Mouse (Mus musculus): ENCODE results near the gene Phc1. TPM values are rescaled to one million over a fixed set of nuclear protein-coding genes. Genes with fewer than 3 reads are reported as not detected.

The Phc1 gene
- total and polyA plus RNA-seq, 3 experiments, result 15.4 to 86.6 (median 78.0) TPM

DNA sequence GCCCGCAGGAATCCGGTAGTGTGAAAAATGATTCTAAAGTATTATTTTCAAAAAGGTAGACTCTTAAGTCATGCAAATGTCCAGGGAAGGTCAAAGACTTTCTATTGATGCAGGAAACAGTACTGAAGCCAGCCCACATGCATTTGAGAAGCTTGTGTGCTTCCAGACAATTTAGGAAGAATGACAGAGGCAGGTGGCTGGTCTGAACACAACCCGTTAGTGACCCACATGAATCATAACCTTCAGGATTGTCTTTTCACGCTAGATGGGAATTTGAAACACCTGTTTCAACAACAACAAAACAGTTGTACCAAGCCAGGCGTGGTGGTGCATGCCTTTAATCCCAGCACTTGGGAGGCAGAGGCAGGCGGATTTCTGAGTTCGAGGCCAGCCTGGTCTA lies 6.0 kb upstream of the Phc1 start:
- H3K9me3 ChIP-seq (replicated peaks), result no peaks in the 10 kb centered on the region
- peaks cover 37% of the 10 kb centered on the region for H3K4me1 ChIP-seq (ENCODE audit: insufficient read depth, low read depth, low read length)
- H3K27me3 ChIP-seq (ENCODE audit: insufficient read depth, low read length), result no peaks in the 10 kb centered on the region; the same call in 1 of the 2 replicates
- DNase-seq (ENCODE audit: low spot score) (no peak), ATAC-seq (ENCODE audit: extremely low read depth, insufficient number of reproducible peaks, low FRiP score, poor library complexity, severe bottlenecking) (no peak)
- no peak for TF ChIP-seq POLR2AphosphoS5 (IDR thresholded peaks at IDR 0.05; ENCODE audit: insufficient replicate concordance, low read depth, low read length)
- TF ChIP-seq GATA1 (IDR thresholded peaks at IDR 0.05; ENCODE audit: borderline replicate concordance, low read length), result no peak
- no peaks in the 10 kb centered on the region for H3K36me3 ChIP-seq (replicated peaks)
- H3K4me3 ChIP-seq (ENCODE audit: low read depth, low read length), result no peak overlapping the region

- Histone ChIP-seq H3K4me3 (ENCODE audit: low read depth, low read length) (no peak overlapping the region), H3K27me3 (ENCODE audit: insufficient read depth, low read length) (no peaks in the 10 kb centered on the region; the same call in 1 of the 2 replicates), H3K4me1 (ENCODE audit: insufficient read depth, low read depth, low read length) (peaks cover 42% of the 10 kb centered on the region), H3K9me3 (replicated peaks) (no peaks in the 10 kb centered on the region), H3K36me3 (replicated peaks) (no peaks in the 10 kb centered on the region)
- TF ChIP-seq TAL1 (conservative IDR thresholded peaks at IDR 0.05; ENCODE audit: low read depth, low read length) (no peak), GATA1 (IDR thresholded peaks at IDR 0.05; ENCODE audit: borderline replicate concordance, low read length) (no peak), POLR2AphosphoS5 (IDR thresholded peaks at IDR 0.05; ENCODE audit: insufficient replicate concordance, low read depth, low read length) (no peak), GATA2 (IDR thresholded peaks at IDR 0.05; ENCODE audit: borderline replicate concordance, low read depth, low read length) (no peak), CTCF (IDR thresholded peaks at IDR 0.05; ENCODE audit: low read depth, low read length) (no peak)
- ATAC-seq (ENCODE audit: extremely low read depth, insufficient number of reproducible peaks, low FRiP score, poor library complexity, severe bottlenecking) (no peak), DNase-seq (ENCODE audit: low spot score) (no peak)
These were observed 5.4 kb upstream of the Phc1 start for GRCm38 (mm10) chr6:122345731-122346130.

DNA sequence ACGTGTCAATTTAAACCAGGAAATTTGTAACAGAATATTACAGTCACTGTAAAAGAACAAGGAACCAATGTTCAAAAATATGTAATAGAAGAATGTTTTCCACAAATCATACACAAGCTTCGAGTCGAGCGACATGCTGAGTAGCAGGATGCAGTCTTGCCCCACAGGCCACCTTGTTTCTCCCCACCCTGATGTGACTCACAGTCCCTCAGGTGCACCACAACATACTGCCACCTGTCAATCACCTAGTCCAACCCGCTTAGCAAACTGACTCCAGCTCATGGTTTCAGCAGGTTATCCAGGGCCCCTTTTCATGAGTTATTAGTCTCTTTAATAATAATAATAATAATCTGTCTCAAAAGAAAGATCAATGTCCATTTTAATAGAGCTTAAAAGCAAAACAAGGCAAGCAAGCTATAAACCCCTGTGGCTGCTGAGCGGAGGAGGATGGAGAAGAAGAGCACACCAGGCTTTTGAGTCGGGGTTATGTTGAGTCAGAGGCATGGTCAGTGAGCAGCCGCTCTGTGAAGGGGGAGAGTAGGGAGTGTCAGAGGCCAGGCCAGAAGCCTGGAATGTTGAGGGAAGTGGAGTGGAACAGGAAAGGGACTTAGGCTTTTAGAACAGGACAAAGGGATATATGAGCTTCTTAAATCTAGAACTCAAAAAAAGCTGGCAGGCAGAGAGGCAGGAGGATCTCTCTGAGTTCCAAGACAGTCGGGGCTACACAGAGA lies 4.2 kb upstream of the Phc1 start:
- no peak for TF ChIP-seq GATA2 (IDR thresholded peaks at IDR 0.05; ENCODE audit: borderline replicate concordance, low read depth, low read length)
- TF ChIP-seq POLR2AphosphoS5 (IDR thresholded peaks at IDR 0.05; ENCODE audit: insufficient replicate concordance, low read depth, low read length), result no peak
- no peak for TF ChIP-seq TAL1 (conservative IDR thresholded peaks at IDR 0.05; ENCODE audit: low read depth, low read length)
- no peak for TF ChIP-seq GATA1 (IDR thresholded peaks at IDR 0.05; ENCODE audit: borderline replicate concordance, low read length)
- no peak for TF ChIP-seq CTCF (IDR thresholded peaks at IDR 0.05; ENCODE audit: low read depth, low read length)
- no peaks in the 10 kb centered on the region for H3K36me3 ChIP-seq (replicated peaks)

GRCm38 (mm10) chr6:122343719-122344118 lies 3.4 kb upstream of the Phc1 start:
- H3K27me3 ChIP-seq (ENCODE audit: insufficient read depth, low read length), result no peaks in the 10 kb centered on the region; the same call in 1 of the 2 replicates
- TF ChIP-seq GATA2 (IDR thresholded peaks at IDR 0.05; ENCODE audit: borderline replicate concordance, low read depth, low read length), result no peak
- no peak for TF ChIP-seq TAL1 (conservative IDR thresholded peaks at IDR 0.05; ENCODE audit: low read depth, low read length)
- no peak for TF ChIP-seq POLR2AphosphoS5 (IDR thresholded peaks at IDR 0.05; ENCODE audit: insufficient replicate concordance, low read depth, low read length)
- no peak for TF ChIP-seq CTCF (IDR thresholded peaks at IDR 0.05; ENCODE audit: low read depth, low read length)
- TF ChIP-seq GATA1 (IDR thresholded peaks at IDR 0.05; ENCODE audit: borderline replicate concordance, low read length), result no peak
- no peaks in the 10 kb centered on the region for H3K36me3 ChIP-seq (replicated peaks)
- ATAC-seq (ENCODE audit: extremely low read depth, insufficient number of reproducible peaks, low FRiP score, poor library complexity, severe bottlenecking) (peak; percentile 75), DNase-seq (ENCODE audit: low spot score) (peak; percentile 45)
- H3K4me1 ChIP-seq (ENCODE audit: insufficient read depth, low read depth, low read length), result peaks cover 51% of the 10 kb centered on the region
- H3K9me3 ChIP-seq (replicated peaks), result no peaks in the 10 kb centered on the region
- H3K4me3 ChIP-seq (ENCODE audit: low read depth, low read length), result no peak overlapping the region; the same call in 1 of the 2 replicates

More for the DNA sequence above, 4.2 kb upstream of the Phc1 start:
- no peak for ATAC-seq (ENCODE audit: extremely low read depth, insufficient number of reproducible peaks, low FRiP score, poor library complexity, severe bottlenecking)
- peaks cover 50% of the 10 kb centered on the region for H3K4me1 ChIP-seq (ENCODE audit: insufficient read depth, low read depth, low read length)
- H3K9me3 ChIP-seq (replicated peaks), result no peaks in the 10 kb centered on the region
- H3K4me3 ChIP-seq (ENCODE audit: low read depth, low read length), result no peak overlapping the region
- DNase-seq (ENCODE audit: low spot score), result no peak
- H3K27me3 ChIP-seq (ENCODE audit: insufficient read depth, low read length), result no peaks in the 10 kb centered on the region; the same call in 1 of the 2 replicates

GRCm38 (mm10) chr6:122342125-122342524 lies 1.8 kb upstream of the Phc1 start:
- DNase-seq (ENCODE audit: low spot score) (no peak), ATAC-seq (ENCODE audit: extremely low read depth, insufficient number of reproducible peaks, low FRiP score, poor library complexity, severe bottlenecking) (no peak)
- no peaks in the 10 kb centered on the region for H3K27me3 ChIP-seq (ENCODE audit: insufficient read depth, low read length)
- H3K4me3 ChIP-seq (ENCODE audit: low read depth, low read length), result no peak overlapping the region
- TF ChIP-seq GATA2 (IDR thresholded peaks at IDR 0.05; ENCODE audit: borderline replicate concordance, low read depth, low read length), result no peak
- no peak for TF ChIP-seq POLR2AphosphoS5 (IDR thresholded peaks at IDR 0.05; ENCODE audit: insufficient replicate concordance, low read depth, low read length)
- no peak for TF ChIP-seq GATA1 (IDR thresholded peaks at IDR 0.05; ENCODE audit: borderline replicate concordance, low read length)
- TF ChIP-seq CTCF (IDR thresholded peaks at IDR 0.05; ENCODE audit: low read depth, low read length), result no peak
- no peak for TF ChIP-seq TAL1 (conservative IDR thresholded peaks at IDR 0.05; ENCODE audit: low read depth, low read length)
- H3K4me1 ChIP-seq (ENCODE audit: insufficient read depth, low read depth, low read length), result peaks cover 60% of the 10 kb centered on the region
- H3K9me3 ChIP-seq (replicated peaks), result no peaks in the 10 kb centered on the region
- H3K36me3 ChIP-seq (replicated peaks), result peaks cover 2% of the 10 kb centered on the region

GRCm38 (mm10) chr6:122341038-122341810 lies 863 bp upstream of the Phc1 start:
- Histone ChIP-seq H3K36me3 (replicated peaks) (peaks cover 9% of the 10 kb centered on the region), H3K4me1 (ENCODE audit: insufficient read depth, low read depth, low read length) (peaks cover 60% of the 10 kb centered on the region), H3K27me3 (ENCODE audit: insufficient read depth, low read length) (no peaks in the 10 kb centered on the region), H3K9me3 (replicated peaks) (no peaks in the 10 kb centered on the region), H3K4me3 (ENCODE audit: low read depth, low read length) (no peak overlapping the region)
- DNase-seq (ENCODE audit: low spot score), result no peak
- ATAC-seq (ENCODE audit: extremely low read depth, insufficient number of reproducible peaks, low FRiP score, poor library complexity, severe bottlenecking), result no peak
- TF ChIP-seq GATA2 (IDR thresholded peaks at IDR 0.05; ENCODE audit: borderline replicate concordance, low read depth, low read length) (no peak), POLR2AphosphoS5 (IDR thresholded peaks at IDR 0.05; ENCODE audit: insufficient replicate concordance, low read depth, low read length) (no peak), GATA1 (IDR thresholded peaks at IDR 0.05; ENCODE audit: borderline replicate concordance, low read length) (no peak), CTCF (IDR thresholded peaks at IDR 0.05; ENCODE audit: low read depth, low read length) (no peak)

Data from G1E (cell line).